Mouse (Mus musculus): Measurements from ENCODE around the gene Fkbpl. TPM values are rescaled to one million over a fixed set of nuclear protein-coding genes. Genes with fewer than 3 reads are reported as not detected.

Gene Fkbpl
- polyA plus RNA-seq, 1 experiment from 2014 or later: 11.9 TPM

GRCm38 (mm10) chr17:34659181-34659896 is 14.8 kb downstream of the Fkbpl start:
- 0 out of 2 replicates have a peak, but pooled peaks cover 2% of the 10 kb centered on the region for H3K27me3 ChIP-seq (ENCODE audit: control insufficient read depth, insufficient read depth, low read length)
- no peak overlapping the region for H3K4me2 ChIP-seq (replicated peaks; ENCODE audit: low read depth, low read length)
- H3K4me1 ChIP-seq (ENCODE audit: control insufficient read depth, insufficient read depth, low read length): peaks cover 33% of the 10 kb centered on the region
- H3K36me3 ChIP-seq (ENCODE audit: control insufficient read depth, insufficient read depth, low read length): no peaks in the 10 kb centered on the region
- H3K4me3 ChIP-seq (ENCODE audit: low read depth, low read length): no peak overlapping the region
- no peak overlapping the region for H3K27ac ChIP-seq (ENCODE audit: low read length)
- no peaks in the 10 kb centered on the region for H3K9me3 ChIP-seq (ENCODE audit: control insufficient read depth, low read depth, low read length)
- H3K9ac ChIP-seq (replicated peaks; ENCODE audit: low read depth, low read length): no peak overlapping the region
- no peak for ATAC-seq (ENCODE audit: insufficient number of reproducible peaks, insufficient read depth, low FRiP score, low read depth)
- 57% methylated on average over 12 of the region's 12 CpGs for WGBS

GRCm38 (mm10) chr17:34659897-34660214 is 15.3 kb downstream of the Fkbpl start:
- no peak overlapping the region for H3K4me3 ChIP-seq (ENCODE audit: low read depth, low read length)
- no peak overlapping the region for H3K27ac ChIP-seq (ENCODE audit: low read length)
- peaks cover 31% of the 10 kb centered on the region for H3K4me1 ChIP-seq (ENCODE audit: control insufficient read depth, insufficient read depth, low read length)
- H3K9me3 ChIP-seq (ENCODE audit: control insufficient read depth, low read depth, low read length): no peaks in the 10 kb centered on the region
- ATAC-seq (ENCODE audit: insufficient number of reproducible peaks, insufficient read depth, low FRiP score, low read depth): no peak
- WGBS: 63% methylated on average over 3 of the region's 3 CpGs
- no peak overlapping the region for H3K4me2 ChIP-seq (replicated peaks; ENCODE audit: low read depth, low read length)
- 0 out of 2 replicates have a peak, but pooled peaks cover 2% of the 10 kb centered on the region for H3K27me3 ChIP-seq (ENCODE audit: control insufficient read depth, insufficient read depth, low read length)
- H3K36me3 ChIP-seq (ENCODE audit: control insufficient read depth, insufficient read depth, low read length): no peaks in the 10 kb centered on the region
- H3K9ac ChIP-seq (replicated peaks; ENCODE audit: low read depth, low read length): no peak overlapping the region

- H3K27ac ChIP-seq (ENCODE audit: low read length): 0 out of 2 replicates have a peak overlapping the region, but pooled peaks have one; percentile 10
- no peak overlapping the region for H3K9ac ChIP-seq (replicated peaks; ENCODE audit: low read depth, low read length)
- WGBS: 29% methylated on average over 10 of the region's 11 CpGs
- H3K27me3 ChIP-seq (ENCODE audit: control insufficient read depth, insufficient read depth, low read length): 0 out of 2 replicates have a peak, but pooled peaks cover 2% of the 10 kb centered on the region
- no peak overlapping the region for H3K4me2 ChIP-seq (replicated peaks; ENCODE audit: low read depth, low read length)
- no peaks in the 10 kb centered on the region for H3K36me3 ChIP-seq (ENCODE audit: control insufficient read depth, insufficient read depth, low read length)
- H3K4me1 ChIP-seq (ENCODE audit: control insufficient read depth, insufficient read depth, low read length): peaks cover 27% of the 10 kb centered on the region
- H3K4me3 ChIP-seq (ENCODE audit: low read depth, low read length): no peak overlapping the region
- ATAC-seq (ENCODE audit: insufficient number of reproducible peaks, insufficient read depth, low FRiP score, low read depth): no peak
- H3K9me3 ChIP-seq (ENCODE audit: control insufficient read depth, low read depth, low read length): no peaks in the 10 kb centered on the region
Observed at GRCm38 (mm10) chr17:34660259-34660820, 15.8 kb downstream of the Fkbpl start.

GRCm38 (mm10) chr17:34661121-34661591 is 16.6 kb downstream of the Fkbpl start:
- H3K36me3 ChIP-seq (ENCODE audit: control insufficient read depth, insufficient read depth, low read length): no peaks in the 10 kb centered on the region
- 0 out of 2 replicates have a peak, but pooled peaks cover 2% of the 10 kb centered on the region for H3K27me3 ChIP-seq (ENCODE audit: control insufficient read depth, insufficient read depth, low read length)
- H3K9me3 ChIP-seq (ENCODE audit: control insufficient read depth, low read depth, low read length): no peaks in the 10 kb centered on the region
- H3K4me3 ChIP-seq (ENCODE audit: low read depth, low read length): no peak overlapping the region
- WGBS: 5% methylated on average over 19 of the region's 19 CpGs
- ATAC-seq (ENCODE audit: insufficient number of reproducible peaks, insufficient read depth, low FRiP score, low read depth): peak; percentile 21; the same call in 1 of the 2 replicates
- H3K4me2 ChIP-seq (replicated peaks; ENCODE audit: low read depth, low read length): peak overlapping the region; percentile 31
- H3K4me1 ChIP-seq (ENCODE audit: control insufficient read depth, insufficient read depth, low read length): peaks cover 19% of the 10 kb centered on the region
- 0 out of 2 replicates have a peak overlapping the region, but pooled peaks have one; percentile 10 for H3K27ac ChIP-seq (ENCODE audit: low read length)
- no peak overlapping the region for H3K9ac ChIP-seq (replicated peaks; ENCODE audit: low read depth, low read length)

- Histone ChIP-seq H3K36me3 (ENCODE audit: control insufficient read depth, insufficient read depth, low read length) (no peaks in the 10 kb centered on the region), H3K4me2 (replicated peaks; ENCODE audit: low read depth, low read length) (no peak overlapping the region), H3K9ac (replicated peaks; ENCODE audit: low read depth, low read length) (no peak overlapping the region), H3K27ac (ENCODE audit: low read length) (no peak overlapping the region), H3K27me3 (ENCODE audit: control insufficient read depth, insufficient read depth, low read length) (0 out of 2 replicates have a peak, but pooled peaks cover 2% of the 10 kb centered on the region), H3K4me3 (ENCODE audit: low read depth, low read length) (no peak overlapping the region), H3K9me3 (ENCODE audit: control insufficient read depth, low read depth, low read length) (no peaks in the 10 kb centered on the region), H3K4me1 (ENCODE audit: control insufficient read depth, insufficient read depth, low read length) (peaks cover 14% of the 10 kb centered on the region; the same call in 1 of the 2 replicates)
- WGBS: 78% methylated on average over 1 of the region's 1 CpGs
- no peak for ATAC-seq (ENCODE audit: insufficient number of reproducible peaks, insufficient read depth, low FRiP score, low read depth)
Observed at GRCm38 (mm10) chr17:34662468-34662867, 17.9 kb downstream of the Fkbpl start.

- H3K27me3 ChIP-seq (ENCODE audit: control insufficient read depth, insufficient read depth, low read length): 0 out of 2 replicates have a peak, but pooled peaks cover 2% of the 10 kb centered on the region
Observed at GRCm38 (mm10) chr17:34662978-34663377, 18.4 kb downstream of the Fkbpl start.

GRCm38 (mm10) chr17:34663558-34663957 is 19.0 kb downstream of the Fkbpl start:
- Histone ChIP-seq H3K4me2 (replicated peaks; ENCODE audit: low read depth, low read length) (no peak overlapping the region), H3K27me3 (ENCODE audit: control insufficient read depth, insufficient read depth, low read length) (0 out of 2 replicates have a peak, but pooled peaks cover 2% of the 10 kb centered on the region), H3K36me3 (ENCODE audit: control insufficient read depth, insufficient read depth, low read length) (no peaks in the 10 kb centered on the region), H3K9me3 (ENCODE audit: control insufficient read depth, low read depth, low read length) (no peaks in the 10 kb centered on the region), H3K4me1 (ENCODE audit: control insufficient read depth, insufficient read depth, low read length) (peaks cover 14% of the 10 kb centered on the region; the same call in 1 of the 2 replicates), H3K27ac (ENCODE audit: low read length) (no peak overlapping the region), H3K9ac (replicated peaks; ENCODE audit: low read depth, low read length) (no peak overlapping the region), H3K4me3 (ENCODE audit: low read depth, low read length) (no peak overlapping the region)
- ATAC-seq (ENCODE audit: insufficient number of reproducible peaks, insufficient read depth, low FRiP score, low read depth): no peak
- WGBS: 50% methylated on average over 1 of the region's 1 CpGs

More at GRCm38 (mm10) chr17:34662978-34663377, 18.4 kb downstream of the Fkbpl start:
- no peaks in the 10 kb centered on the region for H3K9me3 ChIP-seq (ENCODE audit: control insufficient read depth, low read depth, low read length)
- no peak for ATAC-seq (ENCODE audit: insufficient number of reproducible peaks, insufficient read depth, low FRiP score, low read depth)
- H3K27ac ChIP-seq (ENCODE audit: low read length): no peak overlapping the region
- H3K4me3 ChIP-seq (ENCODE audit: low read depth, low read length): no peak overlapping the region
- peaks cover 14% of the 10 kb centered on the region; the same call in 1 of the 2 replicates for H3K4me1 ChIP-seq (ENCODE audit: control insufficient read depth, insufficient read depth, low read length)
- H3K4me2 ChIP-seq (replicated peaks; ENCODE audit: low read depth, low read length): no peak overlapping the region
- 75% methylated on average over 8 of the region's 8 CpGs for WGBS
- no peak overlapping the region for H3K9ac ChIP-seq (replicated peaks; ENCODE audit: low read depth, low read length)
- H3K36me3 ChIP-seq (ENCODE audit: control insufficient read depth, insufficient read depth, low read length): no peaks in the 10 kb centered on the region

- no peak overlapping the region for H3K27ac ChIP-seq (ENCODE audit: low read length)
- no peak for ATAC-seq (ENCODE audit: insufficient number of reproducible peaks, insufficient read depth, low FRiP score, low read depth)
- WGBS: 65% methylated on average over 7 of the region's 7 CpGs
- H3K4me2 ChIP-seq (replicated peaks; ENCODE audit: low read depth, low read length): no peak overlapping the region
- no peaks in the 10 kb centered on the region for H3K9me3 ChIP-seq (ENCODE audit: control insufficient read depth, low read depth, low read length)
- no peaks in the 10 kb centered on the region for H3K36me3 ChIP-seq (ENCODE audit: control insufficient read depth, insufficient read depth, low read length)
- no peak overlapping the region for H3K4me3 ChIP-seq (ENCODE audit: low read depth, low read length)
- 0 out of 2 replicates have a peak, but pooled peaks cover 2% of the 10 kb centered on the region for H3K27me3 ChIP-seq (ENCODE audit: control insufficient read depth, insufficient read depth, low read length)
- no peak overlapping the region for H3K9ac ChIP-seq (replicated peaks; ENCODE audit: low read depth, low read length)
- H3K4me1 ChIP-seq (ENCODE audit: control insufficient read depth, insufficient read depth, low read length): peaks cover 14% of the 10 kb centered on the region; the same call in 1 of the 2 replicates
Observed at GRCm38 (mm10) chr17:34664472-34664871, 19.9 kb downstream of the Fkbpl start.

All from stomach, embryonic 14.5 days (tissue).